Mouse (Mus musculus): ENCODE data around the gene Scd3.

DNA sequence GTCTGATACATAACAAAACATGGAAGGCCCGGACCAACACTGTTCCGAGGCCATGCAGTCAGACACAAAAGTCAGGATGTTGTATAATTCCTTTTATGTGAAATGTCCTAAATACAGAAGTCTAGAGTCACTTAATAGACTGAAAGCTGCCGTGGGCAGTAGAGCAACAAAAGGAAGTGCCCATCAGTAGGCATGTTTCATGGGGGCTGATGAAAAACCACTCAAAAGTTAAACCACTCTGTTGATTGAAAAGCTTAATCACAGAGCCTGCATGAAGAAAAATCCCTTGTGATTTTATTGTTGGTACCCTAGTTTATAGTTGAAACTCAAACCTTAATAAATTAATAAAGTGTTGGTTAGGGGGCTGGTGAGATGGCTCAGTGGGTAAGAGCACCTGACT lies 60.5 kb downstream of the Scd3 start:
- TF ChIP-seq MAX (IDR thresholded peaks at IDR 0.05) (no peak), CTCF (IDR thresholded peaks at IDR 0.05; ENCODE audit: control insufficient read depth, insufficient read depth, insufficient read length) (no peak), USF1 (IDR thresholded peaks at IDR 0.05; ENCODE audit: low read depth) (no peak), MYOG (IDR thresholded peaks at IDR 0.05; ENCODE audit: control insufficient read depth, extremely low read depth, insufficient read length) (no peak), MYOD1 (IDR thresholded peaks at IDR 0.05; ENCODE audit: control insufficient read depth, insufficient read length, low read depth) (no peak), CEBPB (IDR thresholded peaks at IDR 0.05; ENCODE audit: low read depth) (no peak), FOSL1 (IDR thresholded peaks at IDR 0.05; ENCODE audit: insufficient read depth, low read length, poor library complexity, severe bottlenecking) (no peak)

Measured in C2C12 (cell line).